Mouse (Mus musculus) CH12.LX (cell line): Measurements from ENCODE around the gene Gm15217. TPM values are rescaled to one million over a fixed set of nuclear protein-coding genes. Genes with fewer than 3 reads are reported as not detected.

Experiments
- DNase-seq: peaks from one replicate; pipeline ENCODE4 v3.0.0-alpha.2; 2013; ENCODE audit errors: extremely low read depth
- H3K27ac ChIP-seq: 2 replicates; pipeline ENCODE4 v1.5.1; 2012; ENCODE audit warnings: low read depth, mild to moderate bottlenecking, control low read depth, moderate library complexity; ENCODE audit not compliant: insufficient read depth
- H3K27me3 ChIP-seq: replicated peaks from 2 replicates; pipeline ENCODE3; 2012; ENCODE audit warnings: inconsistent platforms
- H3K36me3 ChIP-seq, 2 experiments: replicated peaks in 1 of 2; 2 replicates each; pipeline versions ENCODE3 to v1.6.1; 2012; ENCODE audit warnings: inconsistent platforms in 1 of 2, low read length in 1 of 2, mild to moderate bottlenecking in 1 of 2, mixed read lengths in 1 of 2, moderate library complexity in 1 of 2; ENCODE audit not compliant: control insufficient read depth in 1 of 2, insufficient read depth in 1 of 2
- H3K4me1 ChIP-seq, 2 experiments: 2 replicates each; pipeline ENCODE4 v1.6.1; 2012; ENCODE audit warnings: inconsistent platforms in 1 of 2, moderate library complexity in 1 of 2; ENCODE audit not compliant: insufficient read depth in 2 of 2, control insufficient read depth in 1 of 2
- H3K4me2 ChIP-seq: 2 replicates; pipeline ENCODE4 v1.6.1; 2012; ENCODE audit warnings: low read depth, mild to moderate bottlenecking, control low read depth; ENCODE audit not compliant: poor library complexity, insufficient read depth, severe bottlenecking
- H3K4me3 ChIP-seq, 3 experiments: fragments of 150-350 bp in 1 of 3; sonication (generic) in 1 of 3; replicated peaks in 1 of 3; 2 replicates each; pipeline versions ENCODE3 to v1.5.1; 2011 to 2012; ENCODE audit warnings: low read depth in 2 of 3, low read length in 2 of 3, mild to moderate bottlenecking in 2 of 3, moderate library complexity in 2 of 3, control low read depth in 1 of 3, improper control_type of control experiment in 1 of 3, inconsistent platforms in 1 of 3, mixed read lengths in 1 of 3; ENCODE audit not compliant: poor library complexity in 1 of 3
- H3K79me2 ChIP-seq: replicated peaks from 2 replicates; pipeline ENCODE4 v1.6.1; 2012; ENCODE audit warnings: mild to moderate bottlenecking, moderate library complexity; ENCODE audit not compliant: control insufficient read depth, poor library complexity, insufficient read depth, severe bottlenecking; ENCODE audit errors: extremely low read depth
- H3K9ac ChIP-seq: 2 replicates; pipeline ENCODE4 v1.6.1; 2012; ENCODE audit warnings: low read depth, mild to moderate bottlenecking, control low read depth, moderate library complexity; ENCODE audit not compliant: insufficient read depth
- H3K9me3 ChIP-seq: replicated peaks from 2 replicates; pipeline ENCODE3; 2012; ENCODE audit warnings: low read length, inconsistent platforms, mixed read lengths
- BHLHE40 ChIP-seq: IDR thresholded peaks from 2 replicates; pipeline ENCODE4 v1.6.1; 2011; ENCODE audit warnings: mild to moderate bottlenecking, low read depth, low read length, improper control_type of control experiment
- CHD2 ChIP-seq: IDR thresholded peaks from 2 replicates; pipeline ENCODE4 v1.6.1; 2011; ENCODE audit warnings: low read length, improper control_type of control experiment
- CTCF ChIP-seq, 2 experiments: IDR thresholded peaks in 1 of 2; conservative IDR thresholded peaks in 1 of 2; 2 replicates each; pipeline ENCODE4 v1.5.1; 2011 to 2012; ENCODE audit warnings: low read depth in 2 of 2, low read length in 2 of 2, improper control_type of control experiment in 1 of 2, inconsistent platforms in 1 of 2, mild to moderate bottlenecking in 1 of 2, moderate library complexity in 1 of 2
- E2F4 ChIP-seq: IDR thresholded peaks from 2 replicates; pipeline ENCODE4 v1.6.1; 2011; ENCODE audit warnings: low read depth, low read length, improper control_type of control experiment; ENCODE audit not compliant: insufficient replicate concordance
- ELF1 ChIP-seq: IDR thresholded peaks from 2 replicates; pipeline ENCODE4 v1.6.1; 2014; ENCODE audit warnings: low read depth, mild to moderate bottlenecking, inconsistent platforms, low read length, improper control_type of control experiment
- ETS1 ChIP-seq: conservative IDR thresholded peaks from 2 replicates; pipeline ENCODE4 v1.6.1; 2012; ENCODE audit warnings: low read depth, mild to moderate bottlenecking, inconsistent platforms, low read length, improper control_type of control experiment, moderate library complexity
- GABPA ChIP-seq: IDR thresholded peaks from 2 replicates; pipeline ENCODE4 v1.6.1; 2012; ENCODE audit warnings: low read depth, low read length, improper control_type of control experiment, inconsistent platforms; ENCODE audit not compliant: insufficient replicate concordance
- HCFC1 ChIP-seq: IDR thresholded peaks from 2 replicates; pipeline ENCODE4 v1.6.1; 2012; ENCODE audit warnings: low read depth, mild to moderate bottlenecking, inconsistent platforms, low read length, improper control_type of control experiment
- IRF4 ChIP-seq: IDR thresholded peaks from 2 replicates; pipeline ENCODE4 v1.6.1; 2014; ENCODE audit warnings: low read depth, mild to moderate bottlenecking, inconsistent platforms, low read length, improper control_type of control experiment
- JUN ChIP-seq: IDR thresholded peaks from 2 replicates; pipeline ENCODE4 v1.6.1; 2011; ENCODE audit warnings: low read depth, mild to moderate bottlenecking, low read length, improper control_type of control experiment, moderate library complexity; ENCODE audit not compliant: insufficient read depth
- JUND ChIP-seq: conservative IDR thresholded peaks from 2 replicates; pipeline ENCODE4 v1.6.1; 2011; ENCODE audit warnings: low read depth, low read length, improper control_type of control experiment
- KAT2A ChIP-seq: IDR thresholded peaks from 2 replicates; pipeline ENCODE4 v1.6.1; 2012; ENCODE audit warnings: low read length, improper control_type of control experiment, inconsistent platforms; ENCODE audit not compliant: insufficient replicate concordance
- MAFK ChIP-seq: IDR thresholded peaks from 2 replicates; pipeline ENCODE4 v1.6.1; 2011; ENCODE audit warnings: low read length, improper control_type of control experiment; ENCODE audit not compliant: insufficient replicate concordance
- MAX ChIP-seq: IDR thresholded peaks from 2 replicates; pipeline ENCODE4 v1.6.1; 2011; ENCODE audit warnings: low read length, improper control_type of control experiment
- MAZ ChIP-seq: IDR thresholded peaks from 2 replicates; pipeline ENCODE4 v1.6.1; 2012; ENCODE audit warnings: low read depth, mild to moderate bottlenecking, inconsistent platforms, low read length, improper control_type of control experiment, moderate library complexity
- MEF2A ChIP-seq: IDR thresholded peaks from 2 replicates; pipeline ENCODE4 v1.6.1; 2014; ENCODE audit warnings: low read depth, mild to moderate bottlenecking, inconsistent platforms, low read length, improper control_type of control experiment, borderline replicate concordance
- MYC ChIP-seq: IDR thresholded peaks from 2 replicates; pipeline ENCODE4 v1.6.1; 2011; ENCODE audit warnings: low read depth, mild to moderate bottlenecking, improper control_type of control experiment, low read length
- NELFE ChIP-seq: IDR thresholded peaks from 2 replicates; pipeline ENCODE4 v1.6.1; 2011; ENCODE audit warnings: low read depth, low read length, improper control_type of control experiment
- NRF1 ChIP-seq: IDR thresholded peaks from 2 replicates; pipeline ENCODE4 v1.6.1; 2014; ENCODE audit warnings: low read depth, mild to moderate bottlenecking, inconsistent platforms, low read length, improper control_type of control experiment, moderate library complexity
- PAX5 ChIP-seq: IDR thresholded peaks from 2 replicates; pipeline ENCODE4 v1.6.1; 2012; ENCODE audit warnings: low read length, inconsistent platforms, mixed read lengths
- POLR2A ChIP-seq: IDR thresholded peaks from 2 replicates; pipeline ENCODE4 v1.6.1; 2011; ENCODE audit warnings: low read depth, mild to moderate bottlenecking, improper control_type of control experiment, low read length
- POLR2AphosphoS2 ChIP-seq: IDR thresholded peaks from 2 replicates; pipeline ENCODE4 v1.6.1; 2011; ENCODE audit warnings: low read depth, low read length, improper control_type of control experiment
- RAD21 ChIP-seq: IDR thresholded peaks from 2 replicates; pipeline ENCODE4 v1.6.1; 2011; ENCODE audit warnings: low read depth, mild to moderate bottlenecking, low read length, improper control_type of control experiment, moderate library complexity
- RCOR1 ChIP-seq: conservative IDR thresholded peaks from 2 replicates; pipeline ENCODE4 v1.6.1; 2012; ENCODE audit warnings: low read depth, mild to moderate bottlenecking, inconsistent platforms, low read length, improper control_type of control experiment
- SIN3A ChIP-seq: IDR thresholded peaks from 2 replicates; pipeline ENCODE4 v1.6.1; 2012; ENCODE audit warnings: low read length, improper control_type of control experiment, inconsistent platforms
- SMC3 ChIP-seq: IDR thresholded peaks from 2 replicates; pipeline ENCODE4 v1.6.1; 2011; ENCODE audit warnings: low read depth, low read length, improper control_type of control experiment
- TCF12 ChIP-seq: IDR thresholded peaks from 2 replicates; pipeline ENCODE4 v1.6.1; 2014; ENCODE audit warnings: low read depth, mild to moderate bottlenecking, inconsistent platforms, low read length, improper control_type of control experiment
- UBTF ChIP-seq: IDR thresholded peaks from 2 replicates; pipeline ENCODE4 v1.6.1; 2012; ENCODE audit warnings: low read depth, mild to moderate bottlenecking, inconsistent platforms, low read length, improper control_type of control experiment, moderate library complexity
- USF1 ChIP-seq: IDR thresholded peaks from 2 replicates; pipeline ENCODE4 v1.6.1; 2014; ENCODE audit warnings: low read depth, mild to moderate bottlenecking, inconsistent platforms, low read length, improper control_type of control experiment
- ZC3H11A ChIP-seq: IDR thresholded peaks from 2 replicates; pipeline ENCODE4 v1.6.1; 2012; ENCODE audit warnings: low read depth, mild to moderate bottlenecking, inconsistent platforms, low read length, improper control_type of control experiment
- ZKSCAN1 ChIP-seq: IDR thresholded peaks from 2 replicates; pipeline ENCODE4 v1.6.1; 2012; ENCODE audit warnings: low read depth, inconsistent platforms, low read length, improper control_type of control experiment, borderline replicate concordance
- ZMIZ1 ChIP-seq: IDR thresholded peaks from 2 replicates; pipeline ENCODE4 v1.6.1; 2012; ENCODE audit warnings: low read depth, mild to moderate bottlenecking, inconsistent platforms, low read length, improper control_type of control experiment
- ZNF384 ChIP-seq: IDR thresholded peaks from 2 replicates; pipeline ENCODE4 v1.6.1; 2012; ENCODE audit warnings: low read depth, low read length, improper control_type of control experiment, inconsistent platforms
- dilution Hi-C: fragments of 300-500 bp; cut with MboI; formaldehyde crosslinking; loops from 2 replicates; pipeline ENCODE4 v1.14.3; 2020; ENCODE audit warnings: low sequenced_read_pairs; ENCODE audit not compliant: extremely low pct_unique_long_range_greater_than_20kb, extremely low pct_ligation_motif_present
- in situ Hi-C: fragments of 300-500 bp; cut with MboI; formaldehyde crosslinking; loops from 3 replicates; pipeline ENCODE4 v1.14.3; 2019; ENCODE audit warnings: low sequenced_read_pairs, low pct_ligation_motif_present, low pct_unique_long_range_greater_than_20kb, mixed read lengths
- polyA plus RNA-seq: library from polyadenylated mRNA; unstranded; fragments of >175 nt; gene quantifications from 2 replicates; pipeline ENCODE4 v1.2.1, GENCODE M21; 2012; ENCODE audit warnings: low read depth; ENCODE audit not compliant: insufficient read length
- total RNA-seq, 2 experiments: library from RNA; depleted of rRNA; stranded (reverse); fragments of 300-350 nt in 1 of 2; fragments of >200 nt in 1 of 2; gene quantifications; 2 replicates each; pipeline ENCODE4 v1.2.3; 2012 to 2014

Gm15217 gene
- total and polyA plus RNA-seq, 3 experiments: not detected

- TF ChIP-seq USF1 (no peak), JUN (no peak), ZMIZ1 (no peak), POLR2A (no peak)
- dilution Hi-C loops (no loop called here), in situ Hi-C loops (no loop called here)
- DNase-seq: no peak
- no peaks in the 10 kb centered on the region for H3K79me2 ChIP-seq
- no peak overlapping the region for H3K4me3 ChIP-seq
- H3K4me1 ChIP-seq: peaks cover 7 to 15% of the 10 kb centered on the region in 2 experiments; a peak in 3 of 4 replicates
- no peaks in the 10 kb centered on the region for H3K27me3 ChIP-seq
- H3K9ac ChIP-seq: no peak overlapping the region
- H3K36me3 ChIP-seq: no peaks in the 10 kb centered on the region
- H3K4me2 ChIP-seq: no peak overlapping the region
- H3K9me3 ChIP-seq: no peaks in the 10 kb centered on the region
- H3K27ac ChIP-seq: no peak overlapping the region
Measured at GRCm38 (mm10) chr14:46427251-46427650, 48.0 kb downstream of the Gm15217 start.

GRCm38 (mm10) chr14:46430231-46430630, 51.0 kb downstream of the Gm15217 start:
- no peak overlapping the region for H3K4me2 ChIP-seq
- in situ Hi-C loops: no loop called here
- no peaks in the 10 kb centered on the region for H3K36me3 ChIP-seq
- H3K79me2 ChIP-seq: no peaks in the 10 kb centered on the region
- peak; percentile 31 for DNase-seq
- H3K4me1 ChIP-seq: peaks cover 7 to 15% of the 10 kb centered on the region in 2 experiments; a peak in 3 of 4 replicates
- dilution Hi-C loops: no loop called here
- no peak overlapping the region for H3K27ac ChIP-seq
- no peak overlapping the region for H3K4me3 ChIP-seq
- H3K9ac ChIP-seq: no peak overlapping the region
- no peaks in the 10 kb centered on the region for H3K9me3 ChIP-seq
- no peaks in the 10 kb centered on the region for H3K27me3 ChIP-seq
- TF ChIP-seq UBTF (no peak), CTCF (conservative IDR thresholded peaks at IDR 0.05 in 1 of 2, IDR thresholded peaks at IDR 0.05 in 1 of 2; ENCODE audit: low read depth in 2 of 2, low read length in 2 of 2) (no peak), BHLHE40 (peak; percentile 59; the same call in 1 of the 2 replicates), MYC (no peak), MEF2A (peak; percentile 91), POLR2AphosphoS2 (no peak), KAT2A (no peak), CHD2 (no peak), JUND (peak; percentile 44; the same call in 1 of the 2 replicates), GABPA (no peak), ZMIZ1 (no peak), ETS1 (peak; percentile 53), TCF12 (0 out of 2 replicates have a peak, but pooled peaks have one; percentile 48), NRF1 (no peak), SMC3 (no peak), ZKSCAN1 (no peak), ELF1 (no peak), MAFK (no peak), MAZ (0 out of 2 replicates have a peak, but pooled peaks have one; percentile 25), MAX (no peak), IRF4 (peak; percentile 38; the same call in 1 of the 2 replicates), PAX5 (no peak), JUN (peak; percentile 70; the same call in 1 of the 2 replicates), E2F4 (no peak), ZC3H11A (no peak), RAD21 (no peak), SIN3A (no peak), RCOR1 (no peak), NELFE (no peak), HCFC1 (no peak), ZNF384 (no peak), POLR2A (no peak), USF1 (no peak)
